Comparison of ENCODE assay signal across 8 mouse cellular contexts in genomic region chr4:136139326-136140110, GRCm38 (mm10). TPM values are rescaled to one million over a fixed set of nuclear protein-coding genes. Genes with fewer than 3 reads are reported as not detected.
DNase-seq lines count a peak whose midpoint lies in the region; ATAC-seq and TF ChIP-seq lines count a peak whose summit lies in the region.

No protein-coding gene starts in this region.

- H3K4me3 ChIP-seq in embryonic facial prominence, embryonic 11.5 days (ENCODE audit: low read depth, low read length), result no peak overlapping the region
- H3K4me3 ChIP-seq in forebrain, embryonic 12.5 days (replicated peaks), result no peak overlapping the region
- no peak overlapping the region for H3K4me3 ChIP-seq in intestine, embryonic 14.5 days (ENCODE audit: low read depth, low read length)
- H3K4me3 ChIP-seq in liver, postnatal 0 days (ENCODE audit: low read depth, low read length), result no peak overlapping the region

- H3K4me2 ChIP-seq in embryonic facial prominence, embryonic 11.5 days (ENCODE audit: low read depth, low read length), result no peak overlapping the region; the same call in 1 of the 2 replicates
- H3K4me2 ChIP-seq in forebrain, embryonic 12.5 days, result peak overlapping the region; percentile 52
- peak overlapping the region; percentile 49 for H3K4me2 ChIP-seq in intestine, embryonic 14.5 days (ENCODE audit: low read length)
- 0 out of 2 replicates have a peak overlapping the region, but pooled peaks have one; percentile 4 for H3K4me2 ChIP-seq in liver, postnatal 0 days (ENCODE audit: low read depth, low read length)

- no peak for TF ChIP-seq EP300 in liver, postnatal 0 days (IDR thresholded peaks at IDR 0.05; ENCODE audit: low read depth)

- no peak for DNase-seq in embryonic facial prominence, embryonic 11.5 days (ENCODE audit: low spot score)
- DNase-seq in intestine, embryonic 14.5 days (ENCODE audit: low spot score), result no peak
- DNase-seq in liver, postnatal 0 days, result no peak
- no peak for DNase-seq in adrenal gland, postnatal 4 days (ENCODE audit: low spot score in 2 of 2)
- DNase-seq in cerebellum, adult 9-10 months, result no peak
- DNase-seq in layer of hippocampus, postnatal 36 days, result no peak
- no peak for DNase-seq in left cerebral cortex, adult 18-20 months (ENCODE audit: low spot score in 2 of 2)

- H3K27me3 ChIP-seq in embryonic facial prominence, embryonic 11.5 days (ENCODE audit: control insufficient read depth, insufficient read depth, low read length), result no peaks in the 10 kb centered on the region
- peaks cover 9% of the 10 kb centered on the region; the same call in 1 of the 2 replicates for H3K27me3 ChIP-seq in forebrain, embryonic 12.5 days
- H3K27me3 ChIP-seq in intestine, embryonic 14.5 days (replicated peaks; ENCODE audit: control insufficient read depth, insufficient read depth, low read length), result no peaks in the 10 kb centered on the region
- H3K27me3 ChIP-seq in liver, postnatal 0 days (ENCODE audit: insufficient read depth, low read length), result peaks cover 53% of the 10 kb centered on the region

- H3K9ac ChIP-seq in embryonic facial prominence, embryonic 11.5 days (replicated peaks; ENCODE audit: low read length), result 0 out of 2 replicates have a peak overlapping the region, but pooled peaks have one; percentile 10
- no peak overlapping the region for H3K9ac ChIP-seq in forebrain, embryonic 12.5 days
- H3K9ac ChIP-seq in intestine, embryonic 14.5 days (ENCODE audit: low read length), result peak overlapping the region; percentile 37; the same call in 1 of the 2 replicates
- no peak overlapping the region for H3K9ac ChIP-seq in liver, postnatal 0 days (replicated peaks)

- H3K27ac ChIP-seq in embryonic facial prominence, embryonic 11.5 days (replicated peaks; ENCODE audit: low read depth, low read length), result peak overlapping the region; percentile 97
- peak overlapping the region; percentile 90 for H3K27ac ChIP-seq in forebrain, embryonic 12.5 days
- H3K27ac ChIP-seq in intestine, embryonic 14.5 days (ENCODE audit: low read depth), result peak overlapping the region; percentile 97
- H3K27ac ChIP-seq in liver, postnatal 0 days (ENCODE audit: low read depth), result peak overlapping the region; percentile 85

- H3K9me3 ChIP-seq in embryonic facial prominence, embryonic 11.5 days (replicated peaks; ENCODE audit: control insufficient read depth, low read length), result no peaks in the 10 kb centered on the region
- no peaks in the 10 kb centered on the region for H3K9me3 ChIP-seq in forebrain, embryonic 12.5 days
- H3K9me3 ChIP-seq in intestine, embryonic 14.5 days (ENCODE audit: control insufficient read depth, low read length), result no peaks in the 10 kb centered on the region
- no peaks in the 10 kb centered on the region for H3K9me3 ChIP-seq in liver, postnatal 0 days (ENCODE audit: low read length)

- no peak for TF ChIP-seq CTCF in liver, postnatal 0 days (IDR thresholded peaks at IDR 0.05; ENCODE audit: low read depth)

- ATAC-seq in embryonic facial prominence, embryonic 11.5 days (replicated peaks; ENCODE audit: insufficient number of reproducible peaks, low FRiP score, low TSS enrichment, low read depth), result no peak
- ATAC-seq in forebrain, embryonic 12.5 days (ENCODE audit: low FRiP score), result no peak
- no peak for ATAC-seq in intestine, embryonic 14.5 days (replicated peaks; ENCODE audit: low FRiP score, low TSS enrichment, low read depth)
- no peak for ATAC-seq in liver, postnatal 0 days

- peaks cover 24% of the 10 kb centered on the region for H3K4me1 ChIP-seq in embryonic facial prominence, embryonic 11.5 days (ENCODE audit: control insufficient read depth, insufficient read depth, low read length)
- H3K4me1 ChIP-seq in forebrain, embryonic 12.5 days, result peaks cover 84% of the 10 kb centered on the region
- peaks cover 49% of the 10 kb centered on the region for H3K4me1 ChIP-seq in intestine, embryonic 14.5 days (replicated peaks; ENCODE audit: control insufficient read depth, insufficient read depth, low read length)
- H3K4me1 ChIP-seq in liver, postnatal 0 days (ENCODE audit: insufficient read depth), result peaks cover 43% of the 10 kb centered on the region

- 52% methylated on average over 17 of the region's 17 CpGs for WGBS in embryonic facial prominence, embryonic 11.5 days
- 56% methylated on average over 17 of the region's 17 CpGs for WGBS in forebrain, embryonic 12.5 days
- WGBS in intestine, embryonic 14.5 days, result 56% methylated on average over 17 of the region's 17 CpGs
- 54% methylated on average over 17 of the region's 17 CpGs for WGBS in liver, postnatal 0 days (ENCODE audit: insufficient replicate concordance)

- no peaks in the 10 kb centered on the region for H3K36me3 ChIP-seq in embryonic facial prominence, embryonic 11.5 days (replicated peaks; ENCODE audit: control insufficient read depth, insufficient read depth, low read depth, low read length)
- H3K36me3 ChIP-seq in forebrain, embryonic 12.5 days (replicated peaks), result no peaks in the 10 kb centered on the region
- H3K36me3 ChIP-seq in intestine, embryonic 14.5 days (ENCODE audit: control insufficient read depth, insufficient read depth, low read length), result no peaks in the 10 kb centered on the region
- no peaks in the 10 kb centered on the region for H3K36me3 ChIP-seq in liver, postnatal 0 days (replicated peaks; ENCODE audit: insufficient read depth, low read length)

RNA-seq across cellular contexts. Expression of gene Id3, which starts 3.8 kb away (rescaled TPM):
- polyA plus RNA-seq in embryonic facial prominence, embryonic 11.5 days (2014; fragmentation: Nextera tagmentation; extraction: Ambion mirVana), result 608 and 653 TPM in 2 replicates
- polyA plus RNA-seq in forebrain, embryonic 12.5 days (2016; fragmentation: Nextera tagmentation; extraction: Ambion mirVana), result 173 and 228 TPM in 2 replicates
- 325 and 351 TPM in 2 replicates for polyA plus RNA-seq in intestine, embryonic 14.5 days (2014; fragmentation: Nextera tagmentation; extraction: Ambion mirVana)
- 77.3 and 79.1 TPM in 2 replicates for polyA plus RNA-seq in liver, postnatal 0 days (2015; fragmentation: Nextera tagmentation; extraction: Ambion mirVana)
- total RNA-seq in adrenal gland, postnatal 4 days (2021), result 10 to 100 TPM; 97.4 to 99.5 TPM
- total RNA-seq in layer of hippocampus, postnatal 36 days (2021), result 10 to 100 TPM; 35.4 to 42.4 TPM
- 10 to 100 TPM; 34.9 to 43.2 TPM for total RNA-seq in left cerebral cortex, adult 18-20 months (2021)

RNA-seq across cellular contexts. Expression of gene E2f2, which starts 32.7 kb away (rescaled TPM):
- 5.0 and 6.1 TPM in 2 replicates for polyA plus RNA-seq in embryonic facial prominence, embryonic 11.5 days (2014; fragmentation: Nextera tagmentation; extraction: Ambion mirVana)
- polyA plus RNA-seq in forebrain, embryonic 12.5 days (2016; fragmentation: Nextera tagmentation; extraction: Ambion mirVana), result 13.4 and 14.6 TPM in 2 replicates
- polyA plus RNA-seq in intestine, embryonic 14.5 days (2014; fragmentation: Nextera tagmentation; extraction: Ambion mirVana), result 4.1 and 5.0 TPM in 2 replicates
- polyA plus RNA-seq in liver, postnatal 0 days (2015; fragmentation: Nextera tagmentation; extraction: Ambion mirVana), result 48.6 and 50.2 TPM in 2 replicates
- total RNA-seq in adrenal gland, postnatal 4 days (2021), result 10 to 100 TPM; 15.0 to 23.0 TPM
- total RNA-seq in layer of hippocampus, postnatal 36 days (2021), result under 1 TPM; 0.63 to 0.72 TPM
- under 1 TPM; 0.30 to 0.40 TPM for total RNA-seq in left cerebral cortex, adult 18-20 months (2021)

Comparison
In these comparisons a context has a peak if more than half of its experiments do, and no peak if none do; other contexts are left out.
1. H3K9ac ChIP-seq: peak in embryonic facial prominence, embryonic 11.5 days (single experiment) and intestine, embryonic 14.5 days (single experiment); none in forebrain, embryonic 12.5 days (single experiment) and liver, postnatal 0 days (single experiment).
2. Peak in every context shown above with its lines, with median percentiles within 50 percentile points of each other: H3K27ac ChIP-seq.